Mouse (Mus musculus) embryonic facial prominence, embryonic 12.5 days (tissue): ENCODE results near the gene Ift22. TPM values are rescaled to one million over a fixed set of nuclear protein-coding genes. Genes with fewer than 3 reads are reported as not detected.

ENCODE experiments used
- ATAC-seq: fragments of 200-750 bp; cut with Nextera tagmentation; 2 replicates; pipeline ENCODE4 v1.8.0; 2017; ENCODE audit not compliant: insufficient number of reproducible peaks, insufficient read depth, low FRiP score, low TSS enrichment
- H3K27ac ChIP-seq: fragments of 300-500 bp; sonication (generic); 2 replicates; pipeline ENCODE4 v1.5.1; 2016; ENCODE audit warnings: mild to moderate bottlenecking
- H3K27me3 ChIP-seq: fragments of 300-500 bp; sonication (generic); 2 replicates; pipeline ENCODE4 v1.6.1; 2016; ENCODE audit warnings: mild to moderate bottlenecking, moderate library complexity
- H3K36me3 ChIP-seq: fragments of 300-500 bp; sonication (generic); 2 replicates; pipeline ENCODE4 v1.6.1; 2016; ENCODE audit warnings: mild to moderate bottlenecking
- H3K4me1 ChIP-seq: fragments of 300-500 bp; sonication (generic); 2 replicates; pipeline ENCODE4 v1.6.1; 2016
- H3K4me2 ChIP-seq: fragments of 300-500 bp; sonication (generic); replicated peaks from 2 replicates; pipeline ENCODE4 v1.6.1; 2016; ENCODE audit warnings: mild to moderate bottlenecking, moderate library complexity
- H3K4me3 ChIP-seq: fragments of 300-500 bp; sonication (generic); 2 replicates; pipeline ENCODE4 v1.5.1; 2016; ENCODE audit warnings: mild to moderate bottlenecking
- H3K9ac ChIP-seq: fragments of 300-500 bp; sonication (generic); 2 replicates; pipeline ENCODE4 v1.6.1; 2016; ENCODE audit warnings: mild to moderate bottlenecking, moderate library complexity
- H3K9me3 ChIP-seq: fragments of 300-500 bp; sonication (generic); 2 replicates; pipeline ENCODE4 v1.6.1; 2016; ENCODE audit warnings: mild to moderate bottlenecking, moderate library complexity
- WGBS: fragments of 180-500 bp; shearing (Covaris S2); methylation state at CpG from one replicate; pipeline ENCODE4 v1.1.7; 2016; 5-methylcytosine and 5-hydroxymethylcytosine counted together
- polyA plus RNA-seq: library from polyadenylated mRNA; unstranded; fragments of >200 nt; fragmentation: Nextera tagmentation; extraction: Ambion mirVana; gene quantifications from 2 replicates; pipeline ENCODE4 v1.2.1, GENCODE M21; 2016

Ift22 gene
- polyA plus RNA-seq = 67.9 and 70.2 TPM in 2 replicates

DNA sequence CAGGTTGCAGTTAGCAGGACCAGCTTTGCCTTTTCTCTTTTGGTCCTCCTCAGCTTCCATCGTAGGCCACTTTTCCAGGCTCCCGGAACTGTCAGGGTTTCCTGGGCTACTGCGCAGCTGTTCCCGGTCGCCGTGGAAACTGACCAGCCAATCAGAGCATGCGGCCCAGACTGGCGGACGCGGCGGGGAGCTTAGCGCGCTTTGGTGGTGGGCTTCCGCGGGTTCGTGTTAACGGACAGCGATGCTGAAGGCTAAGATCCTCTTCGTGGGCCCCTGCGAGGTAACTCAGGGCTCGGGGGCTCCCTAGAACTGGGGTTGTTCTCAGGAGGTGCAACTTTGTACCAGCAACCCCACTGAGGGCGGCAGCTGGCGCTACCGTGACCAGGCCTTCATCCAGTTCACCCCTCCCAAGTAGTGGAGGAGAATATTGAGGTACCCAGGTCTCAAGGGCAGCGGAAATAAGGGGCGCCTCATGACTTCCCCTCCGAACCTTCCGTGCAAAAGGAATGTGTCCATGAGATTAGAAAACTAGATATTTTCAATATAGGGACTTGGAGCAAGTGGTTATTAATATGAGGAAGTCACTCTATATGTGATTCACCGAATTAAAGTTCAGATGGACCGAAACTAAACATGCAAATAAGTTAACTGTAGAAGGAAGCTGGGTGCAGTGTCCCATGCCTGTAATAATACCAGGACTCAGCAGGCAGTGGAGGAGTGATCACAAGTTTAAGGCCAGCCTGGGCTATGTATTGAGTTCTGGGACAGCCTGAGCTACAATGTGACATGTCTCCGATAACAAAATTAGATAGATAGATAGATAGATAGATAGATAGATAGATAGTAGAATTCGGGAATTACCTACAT lies at the start of gene Ift22:
Ift22 (plus strand) TSS at position 160 of the 867 bp plus-strand sequence.
- peak within 1 kb of the TSS; percentile 61 for H3K4me2 ChIP-seq
- no peak within 1 kb of the TSS for H3K27ac ChIP-seq
- no peaks in the 10 kb centered on the region for H3K9me3 ChIP-seq
- H3K9ac ChIP-seq = peak within 1 kb of the TSS; percentile 66
- no peaks in the 10 kb centered on the region for H3K27me3 ChIP-seq
- H3K4me3 ChIP-seq = peak within 1 kb of the TSS; percentile 69
- H3K4me1 ChIP-seq = peaks cover 11% of the 10 kb centered on the region
- 10% methylated on average over 32 of the region's 32 CpGs for WGBS
- H3K36me3 ChIP-seq = peaks cover 17% of the 10 kb centered on the region
- ATAC-seq = peak; percentile 85

DNA sequence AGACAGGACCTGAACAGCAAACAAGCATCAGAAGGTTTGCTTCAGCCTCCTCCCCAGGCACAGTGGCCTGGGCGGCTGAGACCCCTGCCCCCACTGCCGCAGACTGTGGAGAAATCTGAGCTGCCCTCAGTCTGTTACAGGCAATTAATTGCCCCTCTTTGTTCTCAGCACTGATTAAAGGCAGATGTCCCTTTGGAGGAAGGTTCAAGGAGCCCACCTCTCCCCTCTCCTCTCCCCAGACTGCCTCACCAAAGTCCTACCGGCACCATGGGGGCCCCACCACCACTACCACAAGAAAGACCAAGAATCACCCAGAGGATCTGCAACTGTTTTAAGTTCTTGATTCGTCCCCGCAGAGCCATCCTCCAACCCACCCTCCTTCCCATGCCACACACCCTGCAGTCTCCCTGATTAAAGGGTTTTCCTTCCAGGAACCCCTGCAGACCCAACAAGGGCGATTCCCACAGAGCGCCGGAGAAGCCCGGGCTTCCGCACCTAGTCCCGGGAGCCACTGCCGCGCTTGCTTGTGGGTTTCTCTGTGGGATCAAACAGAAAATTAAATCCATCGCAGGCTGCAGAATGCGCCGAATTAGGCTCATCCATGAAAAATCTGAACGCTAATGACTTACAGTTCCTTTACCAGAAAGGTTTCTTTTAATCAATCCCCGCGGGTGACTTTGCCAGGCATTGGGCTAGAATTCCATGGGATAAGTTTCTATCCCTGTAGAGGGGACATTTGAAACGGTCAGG lies 46.6 kb upstream of the Ift22 start:
- WGBS = 4% methylated on average over 20 of the region's 20 CpGs
- peak overlapping the region; percentile 98 for H3K27ac ChIP-seq
- ATAC-seq = peak; percentile 78
- 0 out of 2 replicates have a peak overlapping the region, but pooled peaks have one; percentile 13 for H3K4me3 ChIP-seq
- 0 out of 2 replicates have a peak overlapping the region, but pooled peaks have one; percentile 15 for H3K9ac ChIP-seq
- H3K4me1 ChIP-seq = peaks cover 44% of the 10 kb centered on the region
- H3K4me2 ChIP-seq = peak overlapping the region; percentile 40
- H3K36me3 ChIP-seq = peaks cover 22% of the 10 kb centered on the region
- H3K9me3 ChIP-seq = peaks cover 7% of the 10 kb centered on the region; the same call in 1 of the 2 replicates
- H3K27me3 ChIP-seq = no peaks in the 10 kb centered on the region

DNA sequence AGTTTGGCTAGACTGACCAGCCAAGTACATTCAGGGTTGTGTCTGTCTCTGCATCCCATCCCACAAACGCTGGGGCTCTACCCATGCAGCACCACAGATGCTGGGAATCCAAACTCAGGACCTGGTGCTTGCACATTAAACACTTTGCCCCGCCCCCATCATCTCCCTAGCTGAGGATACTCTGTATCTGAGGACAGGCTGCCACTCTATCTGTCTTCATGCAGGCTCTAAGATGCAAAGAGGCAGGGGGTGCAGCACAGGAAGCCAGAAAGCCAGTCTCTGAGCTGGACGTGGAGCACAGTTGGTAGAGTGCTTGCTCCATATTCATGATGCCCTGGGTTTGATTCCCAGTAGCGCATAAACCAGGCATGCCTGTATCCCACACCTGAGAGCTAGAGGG lies 45.1 kb upstream of the Ift22 start:
- Histone ChIP-seq H3K27me3 (no peaks in the 10 kb centered on the region), H3K9ac (peak overlapping the region; percentile 29; the same call in 1 of the 2 replicates), H3K27ac (peak overlapping the region; percentile 98), H3K4me3 (no peak overlapping the region), H3K36me3 (peaks cover 20% of the 10 kb centered on the region), H3K9me3 (peaks cover 7% of the 10 kb centered on the region; the same call in 1 of the 2 replicates), H3K4me1 (peaks cover 48% of the 10 kb centered on the region), H3K4me2 (no peak overlapping the region)
- WGBS = 34% methylated on average over 4 of the region's 4 CpGs
- no peak for ATAC-seq

DNA sequence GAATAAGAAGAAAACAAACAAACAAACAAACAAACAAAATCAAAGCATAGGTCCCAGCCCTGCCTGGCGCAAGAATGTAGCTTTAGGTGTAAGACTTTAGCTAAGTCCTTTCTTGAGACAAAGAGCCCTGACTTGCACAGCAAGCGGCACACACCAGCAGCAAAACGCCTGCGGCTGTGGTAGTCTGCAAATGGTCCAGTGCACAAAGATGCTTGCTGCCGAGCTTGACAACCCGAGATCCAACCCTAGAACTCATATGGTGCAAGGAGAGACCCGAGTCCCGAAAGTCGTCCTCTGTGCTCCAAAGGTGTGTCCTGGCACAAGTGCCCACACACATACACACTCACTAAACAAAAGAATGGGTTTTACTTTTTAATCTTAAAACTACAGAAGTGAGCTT lies 44.7 kb upstream of the Ift22 start:
- peak overlapping the region; percentile 98 for H3K27ac ChIP-seq
- H3K36me3 ChIP-seq = peaks cover 19% of the 10 kb centered on the region
- H3K4me3 ChIP-seq = no peak overlapping the region
- H3K9ac ChIP-seq = peak overlapping the region; percentile 29; the same call in 1 of the 2 replicates
- peaks cover 53% of the 10 kb centered on the region for H3K4me1 ChIP-seq
- no peak for ATAC-seq
- H3K27me3 ChIP-seq = no peaks in the 10 kb centered on the region
- H3K4me2 ChIP-seq = peak overlapping the region; percentile 36
- 19% methylated on average over 9 of the region's 9 CpGs for WGBS
- H3K9me3 ChIP-seq = peaks cover 7% of the 10 kb centered on the region; the same call in 1 of the 2 replicates

- Histone ChIP-seq H3K36me3 (peaks cover 18% of the 10 kb centered on the region), H3K4me2 (peak overlapping the region; percentile 36), H3K4me1 (peaks cover 61% of the 10 kb centered on the region), H3K4me3 (peak overlapping the region; percentile 13; the same call in 1 of the 2 replicates), H3K27ac (peak overlapping the region; percentile 98), H3K27me3 (no peaks in the 10 kb centered on the region), H3K9me3 (peaks cover 7% of the 10 kb centered on the region; the same call in 1 of the 2 replicates), H3K9ac (peak overlapping the region; percentile 31; the same call in 1 of the 2 replicates)
- peak; percentile 61 for ATAC-seq
- WGBS = 7% methylated on average over 14 of the region's 14 CpGs
Observed at GRCm38 (mm10) chr5:136863961-136864674, 43.8 kb upstream of the Ift22 start.

- ATAC-seq = no peak
- Histone ChIP-seq H3K36me3 (peaks cover 18% of the 10 kb centered on the region; the same call in 1 of the 2 replicates), H3K4me1 (peaks cover 59% of the 10 kb centered on the region), H3K4me3 (no peak overlapping the region), H3K4me2 (no peak overlapping the region), H3K9ac (no peak overlapping the region), H3K9me3 (no peaks in the 10 kb centered on the region), H3K27ac (peak overlapping the region; percentile 86), H3K27me3 (no peaks in the 10 kb centered on the region)
- WGBS = 37% methylated on average over 5 of the region's 5 CpGs
Observed at GRCm38 (mm10) chr5:136867706-136868105, 40.2 kb upstream of the Ift22 start.

DNA sequence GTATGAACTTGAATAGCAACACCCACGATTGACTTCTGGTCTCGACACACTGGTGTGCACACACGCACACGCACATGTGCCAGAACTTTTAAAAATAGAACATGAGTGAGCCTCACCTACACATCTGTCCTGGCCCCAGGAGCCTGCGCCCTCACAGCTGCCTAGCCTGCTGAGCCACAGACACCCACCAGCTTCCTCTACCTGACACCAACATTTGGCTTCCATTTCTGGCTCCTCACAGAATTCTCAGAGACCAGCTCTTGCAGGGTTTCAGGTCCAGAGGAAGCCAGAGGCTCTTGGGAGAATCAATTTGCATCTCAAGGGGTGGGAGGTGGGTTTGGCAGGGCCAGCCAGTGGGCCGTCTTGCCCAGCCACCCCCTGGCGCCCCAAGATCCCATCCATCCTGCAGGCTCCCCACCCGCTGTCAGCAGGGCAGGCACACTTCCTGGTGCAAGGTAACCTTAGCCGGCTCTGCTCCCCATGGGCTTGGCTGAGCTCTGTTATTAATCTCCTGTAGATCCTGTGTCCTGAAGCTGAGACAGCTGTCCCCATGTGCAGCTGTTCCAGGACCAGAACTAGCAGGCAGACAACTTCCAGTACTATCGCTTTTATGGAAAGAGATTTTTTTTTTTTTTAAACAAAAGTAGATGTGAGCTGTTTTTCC lies 38.4 kb upstream of the Ift22 start:
- peaks cover 43% of the 10 kb centered on the region for H3K4me1 ChIP-seq
- H3K9ac ChIP-seq = no peak overlapping the region
- WGBS = 28% methylated on average over 10 of the region's 10 CpGs
- H3K4me3 ChIP-seq = no peak overlapping the region
- H3K4me2 ChIP-seq = peak overlapping the region; percentile 14
- no peaks in the 10 kb centered on the region for H3K27me3 ChIP-seq
- H3K27ac ChIP-seq = peak overlapping the region; percentile 86
- peaks cover 18% of the 10 kb centered on the region; the same call in 1 of the 2 replicates for H3K36me3 ChIP-seq
- no peaks in the 10 kb centered on the region for H3K9me3 ChIP-seq
- peak; percentile 83 for ATAC-seq

DNA sequence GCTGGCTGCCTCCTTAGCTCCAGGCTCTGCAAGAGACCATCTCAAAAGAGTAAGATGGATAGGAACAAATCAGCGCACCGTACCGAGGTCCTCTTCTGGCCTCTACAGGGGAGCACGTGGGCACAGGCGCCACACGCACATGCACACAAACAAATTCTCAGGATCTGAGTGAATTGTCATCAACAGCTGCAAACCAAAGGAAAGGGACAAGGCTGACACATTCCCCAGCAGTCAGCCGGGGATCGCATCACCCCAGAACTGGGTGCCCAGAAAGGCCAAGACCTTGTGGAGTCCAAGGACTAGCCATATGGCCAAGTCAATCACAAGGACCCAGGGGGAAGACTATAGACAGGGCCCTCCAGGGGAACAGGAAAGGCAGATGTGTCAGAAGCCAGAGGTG lies 35.5 kb upstream of the Ift22 start:
- H3K27ac ChIP-seq = peak overlapping the region; percentile 57; the same call in 1 of the 2 replicates
- no peak overlapping the region for H3K4me2 ChIP-seq
- ATAC-seq = no peak
- H3K9ac ChIP-seq = no peak overlapping the region
- 71% methylated on average over 8 of the region's 8 CpGs for WGBS
- H3K9me3 ChIP-seq = no peaks in the 10 kb centered on the region
- peaks cover 36% of the 10 kb centered on the region for H3K4me1 ChIP-seq
- H3K27me3 ChIP-seq = no peaks in the 10 kb centered on the region
- H3K36me3 ChIP-seq = peaks cover 34% of the 10 kb centered on the region
- no peak overlapping the region for H3K4me3 ChIP-seq

DNA sequence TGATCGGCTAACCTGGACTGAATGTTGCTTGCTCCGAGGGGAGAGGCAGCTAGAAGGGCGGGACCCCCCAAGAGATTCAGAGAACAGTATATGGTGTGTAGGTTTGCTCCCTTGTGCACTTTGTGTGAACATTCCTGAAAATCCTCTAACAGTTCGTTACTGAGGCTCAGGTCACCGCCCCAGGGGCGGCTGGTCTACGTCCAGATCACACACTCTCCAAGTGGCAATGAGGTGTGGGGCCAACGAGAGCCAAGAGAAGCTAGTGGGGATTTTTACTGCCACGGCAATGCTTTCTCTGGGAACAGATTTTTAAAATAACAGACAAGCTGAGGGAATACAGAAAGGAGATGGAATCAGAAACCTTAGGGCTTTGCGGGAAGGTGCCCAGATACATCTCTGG lies 33.7 kb upstream of the Ift22 start:
- Histone ChIP-seq H3K9me3 (no peaks in the 10 kb centered on the region), H3K4me3 (no peak overlapping the region), H3K27me3 (no peaks in the 10 kb centered on the region), H3K27ac (0 out of 2 replicates have a peak overlapping the region, but pooled peaks have one; percentile 36), H3K4me2 (no peak overlapping the region), H3K9ac (no peak overlapping the region), H3K36me3 (peaks cover 35% of the 10 kb centered on the region), H3K4me1 (peaks cover 20% of the 10 kb centered on the region)
- ATAC-seq = no peak
- WGBS = 63% methylated on average over 10 of the region's 10 CpGs

DNA sequence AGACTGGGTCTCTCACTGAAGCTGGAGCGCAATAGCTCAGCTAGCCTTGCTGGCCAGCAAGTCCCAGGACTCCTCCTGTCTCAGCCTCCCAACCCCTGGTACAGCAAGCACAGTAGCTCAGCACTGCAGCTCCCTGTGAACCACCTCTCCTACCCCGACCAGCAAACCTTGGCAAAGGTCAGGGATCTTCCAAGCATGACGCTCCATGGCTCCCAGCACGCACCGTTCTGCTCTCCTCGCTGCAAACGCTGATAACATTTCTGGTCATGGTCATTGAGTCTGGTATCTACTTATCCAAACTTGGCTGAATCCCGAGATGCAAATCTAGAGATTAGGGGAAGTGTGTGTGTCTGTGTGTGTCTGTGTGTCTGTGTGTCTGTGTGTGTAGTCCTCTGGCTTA lies 27.8 kb upstream of the Ift22 start:
- Histone ChIP-seq H3K27me3 (no peaks in the 10 kb centered on the region), H3K36me3 (peaks cover 34% of the 10 kb centered on the region), H3K4me1 (peaks cover 19% of the 10 kb centered on the region), H3K9ac (no peak overlapping the region), H3K9me3 (no peaks in the 10 kb centered on the region), H3K4me2 (peak overlapping the region; percentile 48), H3K27ac (0 out of 2 replicates have a peak overlapping the region, but pooled peaks have one; percentile 17), H3K4me3 (peak overlapping the region; percentile 85; the same call in 1 of the 2 replicates)
- no peak for ATAC-seq
- WGBS = 89% methylated on average over 8 of the region's 8 CpGs
